Mouse (Mus musculus) myocyte (in vitro differentiated cells): Measurements from ENCODE around the gene Hoxb7.

Source experiments
- E2F4 ChIP-seq: IDR thresholded peaks from one replicate; pipeline ENCODE4 v1.6.1; 2011; ENCODE audit warnings: mild to moderate bottlenecking, control low read depth, moderate library complexity; ENCODE audit not compliant: insufficient read depth
- MAX ChIP-seq: IDR thresholded peaks from one replicate; pipeline ENCODE4 v1.6.1; 2011; ENCODE audit warnings: low read depth, mild to moderate bottlenecking, control low read depth
- MYOD1 ChIP-seq, 3 experiments: IDR thresholded peaks; one replicate each; pipeline ENCODE4 v1.6.1; 2011; ENCODE audit warnings: control low read depth in 2 of 3, low read depth in 2 of 3, mild to moderate bottlenecking in 2 of 3, moderate library complexity in 1 of 3; ENCODE audit not compliant: insufficient read length in 2 of 3, control insufficient read depth in 1 of 3
- MYOG ChIP-seq, 3 experiments: IDR thresholded peaks; one replicate each; pipeline ENCODE4 v1.6.1; 2011; ENCODE audit warnings: control low read depth in 2 of 3, low read depth in 2 of 3, mild to moderate bottlenecking in 2 of 3; ENCODE audit not compliant: insufficient read length in 2 of 3, control insufficient read depth in 1 of 3, insufficient read depth in 1 of 3
- POLR2A ChIP-seq: IDR thresholded peaks from one replicate; pipeline ENCODE4 v1.6.1; 2011; ENCODE audit warnings: low read depth, mild to moderate bottlenecking, control low read depth, moderate library complexity; ENCODE audit not compliant: insufficient read length
- POLR2AphosphoS2 ChIP-seq: IDR thresholded peaks from one replicate; pipeline ENCODE4 v1.6.1; 2011; ENCODE audit warnings: low read depth, control low read depth; ENCODE audit not compliant: insufficient read length
- REST ChIP-seq: IDR thresholded peaks from one replicate; pipeline ENCODE4 v1.6.1; 2011; ENCODE audit warnings: mild to moderate bottlenecking, control low read depth, moderate library complexity; ENCODE audit not compliant: insufficient read depth, insufficient read length
- SRF ChIP-seq: IDR thresholded peaks from one replicate; pipeline ENCODE4 v1.6.1; 2011; ENCODE audit warnings: low read depth; ENCODE audit not compliant: control insufficient read depth, insufficient read length
- TCF12 ChIP-seq: IDR thresholded peaks from one replicate; pipeline ENCODE4 v1.6.1; 2011; ENCODE audit warnings: mild to moderate bottlenecking, control low read depth; ENCODE audit not compliant: poor library complexity, insufficient read depth, severe bottlenecking
- TCF3 ChIP-seq: IDR thresholded peaks from one replicate; pipeline ENCODE4 v1.6.1; 2011; ENCODE audit warnings: low read depth, control low read depth; ENCODE audit not compliant: insufficient read length
- USF1 ChIP-seq: IDR thresholded peaks from one replicate; pipeline ENCODE4 v1.6.1; 2011; ENCODE audit warnings: low read depth, mild to moderate bottlenecking, control low read depth, moderate library complexity

GRCm38 (mm10) chr11:96332618-96333032 is 46.2 kb downstream of the Hoxb7 start:
- no peak for TF ChIP-seq POLR2A
- TF ChIP-seq E2F4 = no peak
- no peak for TF ChIP-seq POLR2AphosphoS2
- TF ChIP-seq TCF12 = no peak
- no peak for TF ChIP-seq REST
- TF ChIP-seq USF1 = no peak
- TF ChIP-seq MYOD1 (IDR thresholded peaks at IDR 0.05; ENCODE audit: control insufficient read depth in 1 of 3, insufficient read length in 2 of 3, low read depth in 2 of 3) = no peak
- TF ChIP-seq MAX = no peak
- TF ChIP-seq SRF = no peak
- no peak for TF ChIP-seq TCF3
- TF ChIP-seq MYOG (IDR thresholded peaks at IDR 0.05; ENCODE audit: control insufficient read depth in 1 of 3, insufficient read depth in 1 of 3, insufficient read length in 2 of 3, low read depth in 2 of 3) = no peak
